8 mouse cellular contexts compared by ENCODE assay signal in genomic region chr11:67112851-67113202, GRCm38 (mm10). TPM values are rescaled to one million over a fixed set of nuclear protein-coding genes. Genes with fewer than 3 reads are reported as not detected.
DNase-seq lines count a peak whose midpoint lies in the region; TF ChIP-seq lines count a peak whose summit lies in the region.
"Had no signal": no experiment of that assay in that cellular context is flagged by ENCODE, and none has a peak within 500 bp of the region (broad histone marks: within the 10 kb centered on the region; RNA-seq: fewer than 3 reads in every experiment).

No protein-coding gene starts in this region.

- no peak overlapping the region for H3K9ac ChIP-seq in MEL (ENCODE audit: control insufficient read depth, low read depth, low read length, poor library complexity, severe bottlenecking)
- H3K9ac ChIP-seq: heart, embryonic 15.5 days had no signal

- TF ChIP-seq RAD21 in MEL (IDR thresholded peaks at IDR 0.05; ENCODE audit: low read depth, low read length): peak; percentile 77

- H3K4me3 ChIP-seq in C2C12 (ENCODE audit: insufficient read depth, poor library complexity, severe bottlenecking) (no peak overlapping the region), MEL (ENCODE audit: control insufficient read depth in 1 of 2, insufficient read depth in 1 of 2, low read depth in 2 of 2, low read length in 2 of 2) (no peak overlapping the region)
- H3K4me3 ChIP-seq in gastrocnemius, adult 2 months: peak overlapping the region; percentile 73
- H3K4me3 ChIP-seq in layer of hippocampus, adult 2 months: no peak overlapping the region
- H3K4me3 ChIP-seq: heart, embryonic 15.5 days had no signal

- no peak for TF ChIP-seq EP300 in MEL (IDR thresholded peaks at IDR 0.05; ENCODE audit: low read depth in 1 of 2, low read length in 2 of 2)

- H3K9me3 ChIP-seq in MEL (replicated peaks; ENCODE audit: insufficient read depth, low read length): no peaks in the 10 kb centered on the region
- H3K9me3 ChIP-seq: heart, embryonic 15.5 days had no signal

- H3K4me1 ChIP-seq in MEL (ENCODE audit: control insufficient read depth in 1 of 2, insufficient read depth in 2 of 2, low read length in 2 of 2): no peaks in the 10 kb centered on the region
- H3K4me1 ChIP-seq: heart, embryonic 15.5 days had no signal

- no peak overlapping the region for H3ac ChIP-seq in C2C12 (ENCODE audit: control insufficient read depth, insufficient read length, low read depth)

- DNase-seq in MEL (ENCODE audit: low read depth, low spot score): peak; percentile 81
- peak; percentile 72 for DNase-seq in cerebellum, adult 8-10 months
- peak; percentile 80 for DNase-seq in gastrocnemius, adult 2 months
- peak; percentile 72 to 86 for DNase-seq in layer of hippocampus, adult 2 months (ENCODE audit: low spot score in 2 of 2)
- peak; percentile 37 for DNase-seq in lung, postnatal 25 days (ENCODE audit: low spot score)
- peak; percentile 72 to 82 for DNase-seq in right cerebral cortex, postnatal 10 days (ENCODE audit: low spot score in 2 of 2)

- H3K27ac ChIP-seq in MEL (ENCODE audit: control insufficient read depth, low read depth, low read length): no peak overlapping the region
- H3K27ac ChIP-seq in gastrocnemius, adult 2 months: peak overlapping the region; percentile 97
- H3K27ac ChIP-seq in layer of hippocampus, adult 2 months: no peak overlapping the region
- H3K27ac ChIP-seq: heart, embryonic 15.5 days had no signal

- no peak for TF ChIP-seq POLR2A in MEL (IDR thresholded peaks at IDR 0.05; ENCODE audit: control insufficient read depth in 1 of 2, insufficient read depth in 1 of 2, low read depth in 1 of 2, low read length in 2 of 2, poor library complexity in 1 of 2)

- no peaks in the 10 kb centered on the region for H3K79me3 ChIP-seq in C2C12 (ENCODE audit: low read depth)

- H3K36me3 ChIP-seq in C2C12 (ENCODE audit: control insufficient read depth, insufficient read depth) (no peaks in the 10 kb centered on the region), MEL (ENCODE audit: control insufficient read depth in 1 of 2, insufficient read depth in 2 of 2, low read length in 2 of 2) (no peaks in the 10 kb centered on the region)
- H3K36me3 ChIP-seq: heart, embryonic 15.5 days had no signal

- TF ChIP-seq CTCF in C2C12 (IDR thresholded peaks at IDR 0.05; ENCODE audit: control insufficient read depth, insufficient read depth, insufficient read length) (peak; percentile 42), MEL (IDR thresholded peaks at IDR 0.05 in 2 of 3, conservative IDR thresholded peaks at IDR 0.05 in 1 of 3; ENCODE audit: control insufficient read depth in 1 of 3, insufficient read depth in 1 of 3, low read depth in 2 of 3, low read length in 3 of 3, poor library complexity in 1 of 3, severe bottlenecking in 1 of 3) (peak; percentile 82 to 91 (median 84))
- peak; percentile 80 for TF ChIP-seq CTCF in gastrocnemius, adult 2 months (IDR thresholded peaks at IDR 0.05)
- peak; percentile 85 for TF ChIP-seq CTCF in layer of hippocampus, adult 2 months (conservative IDR thresholded peaks at IDR 0.05)

- intact Hi-C loops in gastrocnemius, adult 2 months (cut with DNase I): loop anchor here (1.0 kb wide), 1 partner anchor 122 kb away; no protein-coding TSS in a partner anchor

- H3K79me2 ChIP-seq in C2C12 (ENCODE audit: control insufficient read depth, insufficient read depth) (no peaks in the 10 kb centered on the region), MEL (ENCODE audit: control insufficient read depth, insufficient read depth, low read length, poor library complexity) (no peaks in the 10 kb centered on the region)

- H3K27me3 ChIP-seq in C2C12 (ENCODE audit: control insufficient read depth, insufficient read depth, insufficient read length) (peaks cover 12% of the 10 kb centered on the region), MEL (ENCODE audit: control insufficient read depth in 1 of 2, insufficient read depth in 2 of 2, low read length in 2 of 2) (no peaks in the 10 kb centered on the region)

TF ChIP-seq in C2C12, 6 proteins besides CTCF, POLR2A, EP300 and RAD21:
- no peak for TF ChIP-seq MYOG (IDR thresholded peaks at IDR 0.05; ENCODE audit: control insufficient read depth, extremely low read depth, insufficient read length)
- TF ChIP-seq MAX (IDR thresholded peaks at IDR 0.05): no peak
- no peak for TF ChIP-seq MYOD1 (IDR thresholded peaks at IDR 0.05; ENCODE audit: control insufficient read depth, insufficient read length, low read depth)
- no peak for TF ChIP-seq USF1 (IDR thresholded peaks at IDR 0.05; ENCODE audit: low read depth)
- no peak for TF ChIP-seq CEBPB (IDR thresholded peaks at IDR 0.05; ENCODE audit: low read depth)
- TF ChIP-seq FOSL1 (IDR thresholded peaks at IDR 0.05; ENCODE audit: insufficient read depth, low read length, poor library complexity, severe bottlenecking): no peak

TF ChIP-seq in MEL, 35 proteins besides CTCF, POLR2A, EP300 and RAD21:
- no peak for TF ChIP-seq SIN3A (IDR thresholded peaks at IDR 0.05; ENCODE audit: low read length)
- TF ChIP-seq GATA1 (IDR thresholded peaks at IDR 0.05; ENCODE audit: low read depth, low read length): no peak
- TF ChIP-seq ZC3H11A (IDR thresholded peaks at IDR 0.05; ENCODE audit: low read depth, low read length): peak; percentile 62
- peak; percentile 79 for TF ChIP-seq SMC3 (IDR thresholded peaks at IDR 0.05; ENCODE audit: low read depth, low read length)

RNA-seq across cellular contexts. Expression of gene Myh3, which starts 34.7 kb away (rescaled TPM):
- 0.56 TPM for polyA plus RNA-seq in C2C12 (2012; fragmentation: generic; extraction: Trizol)
- total RNA-seq in MEL (2012; rRNA removed): 0.81 and 1.5 TPM in 2 replicates
- 1 to 10 TPM in 1 of 2 experiments, not detected in 1; 1.7 TPM for polyA plus RNA-seq in MEL (2012; ENCODE audit: insufficient read depth in 1 of 2, insufficient read length in 2 of 2, low read depth in 1 of 2, low replicate concordance in 2 of 2, missing spikeins in 1 of 2)
- total RNA-seq in gastrocnemius, adult 2 months (2021): 10 to 100 TPM in 1 of 2 experiments, 1 to 10 TPM in 1; 7.8 to 15.3 TPM
- total RNA-seq in layer of hippocampus, adult 2 months (2021): under 1 TPM; 0.67 to 0.91 TPM

RNA-seq across cellular contexts. Expression of gene Myh2, which starts 58.0 kb away (rescaled TPM):
- polyA plus RNA-seq in C2C12 (2012; fragmentation: generic; extraction: Trizol) (not detected), MEL (2012; ENCODE audit: insufficient read depth in 1 of 2, insufficient read length in 2 of 2, low read depth in 1 of 2, low replicate concordance in 2 of 2, missing spikeins in 1 of 2) (not detected)
- not detected in 2 replicates for total RNA-seq in MEL (2012; rRNA removed)
- 1,000 to 10,000 TPM; 1,238 to 3,712 TPM for total RNA-seq in gastrocnemius, adult 2 months (2021)
- under 1 TPM; 0.10 to 0.18 TPM for total RNA-seq in layer of hippocampus, adult 2 months (2021)

Comparison
In these comparisons a context has a peak if more than half of its experiments do, and no peak if none do; other contexts are left out.
1. RNA of gene Myh2, which starts 58.0 kb away (total RNA-seq): 1,238 to 3,712 TPM in gastrocnemius, adult 2 months; 0.10 to 0.18 TPM in layer of hippocampus, adult 2 months and not detected in MEL; every median in the first group is over 1,000 times any median in the second.
2. Peak in every context shown above with its lines, with median percentiles within 50 percentile points of each other: CTCF ChIP-seq and DNase-seq.